Mouse (Mus musculus): Measurements from ENCODE around the gene Nat10. TPM values are rescaled to one million over a fixed set of nuclear protein-coding genes. Genes with fewer than 3 reads are reported as not detected.

Nat10 gene
- polyA plus RNA-seq, 1 experiment from 2014 or later, result 19.5 TPM

Other genes starting within 250 kb of the Nat10 start
- gene Abtb2, start 195.0 kb downstream of the Nat10 start, polyA plus RNA-seq (2015; fragmentation: Nextera tagmentation; extraction: Ambion mirVana), result 37.2 and 37.4 TPM in 2 replicates
- gene Caprin1, start 36.4 kb upstream of the Nat10 start, polyA plus RNA-seq (2015; fragmentation: Nextera tagmentation; extraction: Ambion mirVana), result 212 and 231 TPM in 2 replicates
- 4.2 and 4.3 TPM in 2 replicates for gene Lmo2, start 196.7 kb upstream of the Nat10 start, polyA plus RNA-seq (2015; fragmentation: Nextera tagmentation; extraction: Ambion mirVana)

Data from thymus, postnatal 0 days (tissue).